Mouse (Mus musculus) midbrain, embryonic 15.5 days (tissue): ENCODE measurements around the gene Upf1. TPM values are rescaled to one million over a fixed set of nuclear protein-coding genes. Genes with fewer than 3 reads are reported as not detected.

ENCODE experiments used
- ATAC-seq: fragments of 200-750 bp; cut with Nextera tagmentation; replicated peaks from 2 replicates; pipeline ENCODE4 v1.8.0; 2017; ENCODE audit warnings: moderate TSS enrichment
- H3K27ac ChIP-seq: fragments of 300-500 bp; sonication (generic); 2 replicates; pipeline ENCODE4 v1.5.1; 2015; ENCODE audit warnings: mild to moderate bottlenecking, inconsistent platforms
- H3K27me3 ChIP-seq: fragments of 300-500 bp; sonication (generic); replicated peaks from 2 replicates; pipeline ENCODE4 v1.6.1; 2015; ENCODE audit warnings: inconsistent platforms
- H3K36me3 ChIP-seq: fragments of 300-500 bp; sonication (generic); replicated peaks from 2 replicates; pipeline ENCODE4 v1.6.1; 2015; ENCODE audit warnings: inconsistent platforms
- H3K4me1 ChIP-seq: fragments of 300-500 bp; sonication (generic); 2 replicates; pipeline ENCODE4 v1.6.1; 2015; ENCODE audit warnings: inconsistent platforms
- H3K4me2 ChIP-seq: fragments of 300-500 bp; sonication (generic); 2 replicates; pipeline ENCODE4 v1.6.1; 2015; ENCODE audit warnings: inconsistent platforms, mild to moderate bottlenecking, moderate library complexity
- H3K4me3 ChIP-seq: fragments of 300-500 bp; sonication (generic); 2 replicates; pipeline ENCODE4 v1.5.1; 2015; ENCODE audit warnings: mild to moderate bottlenecking, inconsistent platforms
- H3K9ac ChIP-seq: fragments of 300-500 bp; sonication (generic); 2 replicates; pipeline ENCODE4 v1.6.1; 2015; ENCODE audit warnings: mild to moderate bottlenecking, inconsistent platforms
- H3K9me3 ChIP-seq: fragments of 300-500 bp; sonication (generic); 2 replicates; pipeline ENCODE4 v1.6.1; 2016; ENCODE audit warnings: inconsistent platforms
- WGBS: fragments of 180-500 bp; shearing (Covaris S2); methylation state at CpG from one replicate; pipeline ENCODE4 v1.1.7; 2015; ENCODE audit warnings: mixed read lengths; 5-methylcytosine and 5-hydroxymethylcytosine counted together
- polyA plus RNA-seq: library from polyadenylated mRNA; unstranded; fragments of >200 nt; fragmentation: Nextera tagmentation; extraction: Ambion mirVana; gene quantifications from 2 replicates; pipeline ENCODE4 v1.2.1, GENCODE M21; 2015

Gene Upf1
- polyA plus RNA-seq, 1 experiment from 2014 or later, result 15.1 TPM

GRCm38 (mm10) chr8:70315624-70316510, 37.2 kb downstream of the Upf1 start, which contains the start of gene Cers1:
Gene Cers1, plus strand, starts transcription at chr8:70315775.
- Histone ChIP-seq H3K4me2 (peak within 1 kb of the TSS; percentile 95), H3K4me3 (peak within 1 kb of the TSS; percentile 84), H3K9ac (peak within 1 kb of the TSS; percentile 93), H3K36me3 (peaks cover 13% of the 10 kb centered on the region), H3K27ac (peak within 1 kb of the TSS; percentile 97), H3K27me3 (no peaks in the 10 kb centered on the region), H3K4me1 (peaks cover 31% of the 10 kb centered on the region), H3K9me3 (no peaks in the 10 kb centered on the region)
- ATAC-seq, result peak; percentile 59
- 2% methylated on average over 65 of the region's 66 CpGs for WGBS

GRCm38 (mm10) chr8:70313399-70313798, 39.7 kb downstream of the Upf1 start:
- 76% methylated on average over 2 of the region's 2 CpGs for WGBS
- H3K36me3 ChIP-seq, result peaks cover 23% of the 10 kb centered on the region
- ATAC-seq, result no peak

GRCm38 (mm10) chr8:70309311-70309710, 43.8 kb downstream of the Upf1 start:
- Histone ChIP-seq H3K36me3 (peaks cover 48% of the 10 kb centered on the region), H3K4me1 (peaks cover 3% of the 10 kb centered on the region; the same call in 1 of the 2 replicates), H3K4me3 (no peak overlapping the region), H3K27ac (no peak overlapping the region), H3K9ac (no peak overlapping the region), H3K4me2 (no peak overlapping the region), H3K27me3 (no peaks in the 10 kb centered on the region), H3K9me3 (no peaks in the 10 kb centered on the region)
- ATAC-seq, result no peak
- 33% methylated on average over 2 of the region's 2 CpGs for WGBS

More at GRCm38 (mm10) chr8:70313399-70313798, 39.7 kb downstream of the Upf1 start:
- Histone ChIP-seq H3K4me1 (peaks cover 31% of the 10 kb centered on the region), H3K9me3 (no peaks in the 10 kb centered on the region), H3K4me3 (no peak overlapping the region), H3K27ac (no peak overlapping the region), H3K4me2 (no peak overlapping the region), H3K27me3 (no peaks in the 10 kb centered on the region), H3K9ac (no peak overlapping the region)

GRCm38 (mm10) chr8:70302901-70303300, 50.2 kb downstream of the Upf1 start:
- peak overlapping the region; percentile 55 for H3K9ac ChIP-seq
- peaks cover 21% of the 10 kb centered on the region; the same call in 1 of the 2 replicates for H3K36me3 ChIP-seq
- peaks cover 30% of the 10 kb centered on the region for H3K4me1 ChIP-seq
- peak overlapping the region; percentile 85 for H3K4me3 ChIP-seq
- WGBS, result 5% methylated on average over 16 of the region's 16 CpGs
- H3K27ac ChIP-seq, result peak overlapping the region; percentile 76
- H3K9me3 ChIP-seq, result no peaks in the 10 kb centered on the region
- H3K27me3 ChIP-seq, result no peaks in the 10 kb centered on the region
- ATAC-seq, result peak; percentile 43
- H3K4me2 ChIP-seq, result peak overlapping the region; percentile 85

GRCm38 (mm10) chr8:70302358-70302890, 50.7 kb downstream of the Upf1 start, which contains the start of the genes Ddx49 and Cope:
Gene Ddx49, minus strand, starts transcription at chr8:70302489.
Gene Cope, plus strand, starts transcription at chr8:70302518.
- no peaks in the 10 kb centered on the region for H3K27me3 ChIP-seq
- ATAC-seq, result peak; percentile 92
- H3K36me3 ChIP-seq, result peaks cover 20% of the 10 kb centered on the region; the same call in 1 of the 2 replicates
- WGBS, result under 1% methylated on average over 40 of the region's 40 CpGs
- H3K9ac ChIP-seq, result peak within 1 kb of the TSS; percentile 55
- peak within 1 kb of the TSS; percentile 76 for H3K27ac ChIP-seq
- peak within 1 kb of the TSS; percentile 85 for H3K4me2 ChIP-seq
- H3K9me3 ChIP-seq, result no peaks in the 10 kb centered on the region
- peak within 1 kb of the TSS; percentile 85 for H3K4me3 ChIP-seq
- H3K4me1 ChIP-seq, result peaks cover 30% of the 10 kb centered on the region

- Histone ChIP-seq H3K4me1 (peaks cover 30% of the 10 kb centered on the region), H3K4me2 (no peak overlapping the region), H3K9ac (no peak overlapping the region), H3K4me3 (no peak overlapping the region), H3K9me3 (no peaks in the 10 kb centered on the region), H3K27me3 (no peaks in the 10 kb centered on the region), H3K36me3 (peaks cover 27% of the 10 kb centered on the region; the same call in 1 of the 2 replicates), H3K27ac (no peak overlapping the region)
- 79% methylated on average over 3 of the region's 3 CpGs for WGBS
- no peak for ATAC-seq
These were observed 52.2 kb downstream of the Upf1 start for GRCm38 (mm10) chr8:70300881-70301280.

GRCm38 (mm10) chr8:70293988-70294405, 59.1 kb downstream of the Upf1 start:
- Histone ChIP-seq H3K4me3 (no peak overlapping the region), H3K27me3 (no peaks in the 10 kb centered on the region), H3K4me2 (no peak overlapping the region), H3K9ac (no peak overlapping the region), H3K27ac (no peak overlapping the region), H3K4me1 (no peaks in the 10 kb centered on the region), H3K9me3 (no peaks in the 10 kb centered on the region), H3K36me3 (peaks cover 60% of the 10 kb centered on the region)
- ATAC-seq, result no peak
- 79% methylated on average over 5 of the region's 5 CpGs for WGBS

GRCm38 (mm10) chr8:70286737-70287136, 66.3 kb downstream of the Upf1 start:
- Histone ChIP-seq H3K4me2 (no peak overlapping the region), H3K9me3 (no peaks in the 10 kb centered on the region), H3K27ac (no peak overlapping the region), H3K36me3 (peaks cover 17% of the 10 kb centered on the region; the same call in 1 of the 2 replicates), H3K4me3 (no peak overlapping the region), H3K9ac (no peak overlapping the region), H3K27me3 (no peaks in the 10 kb centered on the region), H3K4me1 (peaks cover 18% of the 10 kb centered on the region)
- WGBS, result 92% methylated on average over 8 of the region's 8 CpGs
- no peak for ATAC-seq

- H3K9me3 ChIP-seq, result no peaks in the 10 kb centered on the region
- H3K27me3 ChIP-seq, result no peaks in the 10 kb centered on the region
- no peak overlapping the region for H3K9ac ChIP-seq
- H3K4me1 ChIP-seq, result peaks cover 18% of the 10 kb centered on the region
- WGBS, result 96% methylated on average over 15 of the region's 15 CpGs
- peaks cover 15% of the 10 kb centered on the region; the same call in 1 of the 2 replicates for H3K36me3 ChIP-seq
- no peak overlapping the region for H3K4me2 ChIP-seq
- no peak for ATAC-seq
- no peak overlapping the region for H3K27ac ChIP-seq
- H3K4me3 ChIP-seq, result no peak overlapping the region
These were observed 67.8 kb downstream of the Upf1 start for GRCm38 (mm10) chr8:70285304-70285703.

GRCm38 (mm10) chr8:70284421-70284820, 68.7 kb downstream of the Upf1 start:
- 60% methylated on average over 5 of the region's 5 CpGs for WGBS
- Histone ChIP-seq H3K4me2 (peak overlapping the region; percentile 15; the same call in 1 of the 2 replicates), H3K4me1 (peaks cover 18% of the 10 kb centered on the region)

GRCm38 (mm10) chr8:70283136-70284077, 69.7 kb downstream of the Upf1 start:
- H3K4me2 ChIP-seq, result peak overlapping the region; percentile 90
- peaks cover 15% of the 10 kb centered on the region; the same call in 1 of the 2 replicates for H3K36me3 ChIP-seq
- H3K9me3 ChIP-seq, result no peaks in the 10 kb centered on the region
- peak overlapping the region; percentile 69 for H3K27ac ChIP-seq
- H3K4me1 ChIP-seq, result peaks cover 18% of the 10 kb centered on the region
- peak; percentile 74 for ATAC-seq
- H3K27me3 ChIP-seq, result no peaks in the 10 kb centered on the region
- WGBS, result 1% methylated on average over 55 of the region's 55 CpGs
- peak overlapping the region; percentile 82 for H3K9ac ChIP-seq
- peak overlapping the region; percentile 80 for H3K4me3 ChIP-seq

More at GRCm38 (mm10) chr8:70284421-70284820, 68.7 kb downstream of the Upf1 start:
- H3K36me3 ChIP-seq, result peaks cover 15% of the 10 kb centered on the region; the same call in 1 of the 2 replicates
- no peaks in the 10 kb centered on the region for H3K27me3 ChIP-seq
- no peak for ATAC-seq
- H3K9me3 ChIP-seq, result no peaks in the 10 kb centered on the region
- H3K9ac ChIP-seq, result no peak overlapping the region
- no peak overlapping the region for H3K4me3 ChIP-seq
- H3K27ac ChIP-seq, result no peak overlapping the region
